Mouse (Mus musculus) right cerebral cortex, adult 18-20 months (tissue): ENCODE data around the gene Gm11627.
"Not testable (repeated sequence)": the region's sequence is repeated elsewhere in the genome, so short reads cannot be mapped to it uniquely, and the experiment has no call there.

Experiments used
- DNase-seq: peaks from one replicate; pipeline ENCODE4 v3.0.0; 2022; ENCODE audit warnings: mixed read lengths

Gene Gm11627

GRCm38 (mm10) chr11:102558704-102559103, 20.6 kb downstream of the Gm11627 start:
- DNase-seq: no peak

GRCm38 (mm10) chr11:102557386-102557785, 21.9 kb downstream of the Gm11627 start:
- DNase-seq: no peak

GRCm38 (mm10) chr11:102556716-102557074, 22.6 kb downstream of the Gm11627 start:
- no peak for DNase-seq

DNA sequence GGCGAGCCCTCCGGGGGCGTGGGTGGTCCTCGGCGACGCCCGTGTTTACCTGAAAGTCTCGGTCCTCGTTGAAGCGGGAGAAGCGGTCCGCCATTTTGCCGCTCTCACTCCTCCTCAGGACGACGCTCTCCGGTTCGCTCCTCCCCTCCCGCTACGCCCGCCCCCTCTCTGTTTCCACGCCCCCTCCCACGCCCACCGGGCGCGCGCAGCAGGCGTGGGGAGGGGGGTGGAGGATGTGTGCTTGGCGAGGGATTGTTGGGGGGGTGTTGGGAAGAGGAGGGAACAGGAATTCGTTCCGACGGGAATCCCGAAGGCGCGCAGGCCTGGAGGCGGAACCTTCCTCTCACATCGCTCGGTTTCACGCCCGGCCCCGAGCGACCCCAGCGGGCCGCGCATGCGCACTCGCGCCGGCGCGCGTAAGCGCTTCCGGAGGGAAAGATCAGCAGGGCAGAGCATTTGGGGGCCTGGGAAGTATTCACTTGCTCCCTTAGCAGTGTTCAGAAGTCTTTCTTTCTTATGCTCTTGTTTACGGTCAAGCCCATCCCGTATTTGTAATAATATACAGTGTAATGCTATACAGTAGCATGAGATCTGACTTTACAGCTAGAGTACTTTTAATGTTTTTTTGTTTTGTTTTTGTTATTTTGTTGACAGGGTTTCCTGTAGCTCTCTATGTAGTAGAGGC, 23.1 kb downstream of the Gm11627 start, which contains the start of gene Gpatch8:
Gene Gpatch8 (minus strand): TSS at position 362 of the 685 bp plus-strand sequence.
- DNase-seq: peak; percentile 96

- no peak for DNase-seq
Measured at GRCm38 (mm10) chr11:102555400-102556030, 23.7 kb downstream of the Gm11627 start.

- DNase-seq: no peak
Measured at GRCm38 (mm10) chr11:102552051-102552450, 27.2 kb downstream of the Gm11627 start.

- DNase-seq: no peak
Measured at GRCm38 (mm10) chr11:102551176-102551575, 28.1 kb downstream of the Gm11627 start.

DNA sequence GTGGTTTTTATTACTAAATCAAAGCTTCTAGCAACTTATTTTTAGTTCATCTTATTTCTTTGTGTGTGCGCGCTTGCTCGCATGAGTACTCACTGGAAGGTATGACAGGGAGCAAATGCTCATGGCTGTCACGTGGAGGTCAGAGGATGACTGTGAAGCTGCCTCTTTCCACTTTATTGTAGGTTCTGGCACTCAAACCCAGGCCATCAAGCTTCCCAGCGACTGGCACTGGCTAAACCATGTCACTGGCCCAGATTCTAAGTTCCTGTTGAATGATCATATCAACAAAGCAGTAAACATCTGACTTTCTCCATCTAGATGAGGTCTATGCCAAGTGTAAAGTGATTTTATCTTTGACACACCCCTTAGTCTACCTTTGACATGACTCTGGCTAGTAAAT, 37.8 kb downstream of the Gm11627 start:
- DNase-seq: no peak

- not testable (repeated sequence) for DNase-seq
Measured at GRCm38 (mm10) chr11:102540286-102540685, 39.0 kb downstream of the Gm11627 start.

DNA sequence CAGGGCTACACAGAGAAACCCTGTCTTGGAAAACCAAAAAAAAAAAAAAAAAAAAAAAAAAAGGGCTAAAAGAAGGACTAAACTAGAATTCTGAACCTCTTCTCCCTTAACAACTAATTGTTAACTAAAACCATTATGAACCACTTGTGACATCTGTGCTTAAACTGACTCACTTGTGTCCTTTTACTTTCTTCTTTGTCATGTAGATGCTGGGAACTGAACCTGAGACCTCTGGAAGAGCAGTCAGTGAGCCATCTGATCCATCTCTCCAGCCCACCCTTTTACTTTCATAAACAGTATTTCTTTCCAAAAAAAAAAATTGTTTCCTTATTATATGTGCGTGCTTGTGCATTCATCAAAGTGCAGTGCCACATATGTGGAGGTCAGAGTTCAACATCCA, 39.6 kb downstream of the Gm11627 start:
- DNase-seq: no peak

- DNase-seq: no peak
Measured at GRCm38 (mm10) chr11:102536210-102536609, 43.1 kb downstream of the Gm11627 start.

GRCm38 (mm10) chr11:102534078-102534477, 45.2 kb downstream of the Gm11627 start:
- DNase-seq: no peak

DNA sequence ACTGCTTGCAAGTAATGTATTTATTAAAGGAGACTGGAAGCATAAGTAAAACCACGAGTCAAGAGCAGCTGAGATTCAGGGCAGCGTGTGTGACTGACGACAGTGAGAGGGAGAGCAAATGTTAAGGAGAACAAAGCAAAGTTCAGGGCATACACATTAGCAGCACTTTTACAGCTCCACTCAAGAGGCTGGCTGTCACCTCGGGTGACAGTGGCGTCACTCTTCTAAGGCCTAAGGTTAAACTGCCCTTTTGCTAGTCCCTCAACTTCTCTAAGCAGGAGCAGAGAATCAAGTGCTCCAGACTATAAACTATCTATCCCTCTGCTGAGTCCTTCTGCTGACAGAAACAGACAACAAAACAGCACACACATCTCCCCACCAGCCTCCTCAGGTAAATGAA, 47.8 kb downstream of the Gm11627 start:
- DNase-seq: no peak
